ENCODE assay signal across 8 mouse cellular contexts in genomic region chr17:29263840-29264633, GRCm38 (mm10). TPM values are rescaled to one million over a fixed set of nuclear protein-coding genes. Genes with fewer than 3 reads are reported as not detected.
DNase-seq lines count a peak whose midpoint lies in the region; ATAC-seq lines count a peak whose summit lies in the region.

Ppil1 (minus strand) TSS chr17:29264186.

- no peaks in the 10 kb centered on the region for H3K9me3 ChIP-seq in heart, embryonic 14.5 days (ENCODE audit: control insufficient read depth, low read length)
- H3K9me3 ChIP-seq in liver, embryonic 15.5 days (replicated peaks): no peaks in the 10 kb centered on the region
- H3K9me3 ChIP-seq in neural tube, embryonic 12.5 days: no peaks in the 10 kb centered on the region

- H3K27me3 ChIP-seq in heart, embryonic 14.5 days (ENCODE audit: control insufficient read depth, insufficient read depth, low read length): no peaks in the 10 kb centered on the region
- no peaks in the 10 kb centered on the region for H3K27me3 ChIP-seq in liver, embryonic 15.5 days
- no peaks in the 10 kb centered on the region for H3K27me3 ChIP-seq in neural tube, embryonic 12.5 days (replicated peaks)

- H3K4me1 ChIP-seq in brown adipose tissue, adult 24 weeks (ENCODE audit: control insufficient read depth, insufficient read depth, insufficient read length, low read length): peaks cover 3% of the 10 kb centered on the region; the same call in 1 of the 2 replicates
- peaks cover 8 to 28% of the 10 kb centered on the region in 2 experiments; a peak in 3 of 4 replicates for H3K4me1 ChIP-seq in heart, embryonic 14.5 days (ENCODE audit: control insufficient read depth in 2 of 2, insufficient read depth in 2 of 2, low read length in 2 of 2)
- peaks cover 71% of the 10 kb centered on the region for H3K4me1 ChIP-seq in liver, embryonic 15.5 days (replicated peaks)
- peaks cover 26% of the 10 kb centered on the region for H3K4me1 ChIP-seq in neural tube, embryonic 12.5 days

- H3K9ac ChIP-seq in heart, embryonic 14.5 days (ENCODE audit: low read length): peak within 1 kb of the TSS; percentile 85
- peak within 1 kb of the TSS; percentile 93 for H3K9ac ChIP-seq in liver, embryonic 15.5 days
- H3K9ac ChIP-seq in neural tube, embryonic 12.5 days: peak within 1 kb of the TSS; percentile 60

- 7% methylated on average over 38 of the region's 38 CpGs for WGBS in heart, embryonic 14.5 days
- 6% methylated on average over 38 of the region's 38 CpGs for WGBS in liver, embryonic 15.5 days (ENCODE audit: insufficient replicate concordance)
- WGBS in neural tube, embryonic 12.5 days: 8% methylated on average over 38 of the region's 38 CpGs

- ATAC-seq in heart, embryonic 14.5 days (ENCODE audit: insufficient number of reproducible peaks, insufficient read depth, low FRiP score, low read depth): peak; percentile 54; the same call in 1 of the 2 replicates
- ATAC-seq in liver, embryonic 15.5 days (ENCODE audit: insufficient read depth): peak; percentile 56
- peak; percentile 37; the same call in 1 of the 2 replicates for ATAC-seq in neural tube, embryonic 12.5 days (ENCODE audit: low FRiP score, low read depth)

- DNase-seq in CD8-positive naive resting alpha-beta T cell, adult 2 months (ENCODE audit: low read depth in 2 of 2, low spot score in 2 of 2): peak; percentile 70 to 83
- DNase-seq in fibroblast of lung, adult 2 months (ENCODE audit: low read depth): peak; percentile 48
- DNase-seq in kidney, postnatal 14 days: peak; percentile 88
- DNase-seq in telencephalon, adult 2 months (ENCODE audit: low read depth, low spot score): peak; percentile 64

- peak within 1 kb of the TSS; percentile 94 for H3K27ac ChIP-seq in brown adipose tissue, adult 24 weeks (replicated peaks; ENCODE audit: low read depth, low read length)
- H3K27ac ChIP-seq in heart, embryonic 14.5 days (replicated peaks in 1 of 2; ENCODE audit: control insufficient read depth in 1 of 2, insufficient read depth in 1 of 2, low read depth in 2 of 2, low read length in 2 of 2): peak within 1 kb of the TSS; percentile 98 to 99
- peak within 1 kb of the TSS; percentile 97 for H3K27ac ChIP-seq in liver, embryonic 15.5 days (replicated peaks)
- peak within 1 kb of the TSS; percentile 82 for H3K27ac ChIP-seq in neural tube, embryonic 12.5 days

- peak within 1 kb of the TSS; percentile 85 for H3K4me3 ChIP-seq in brown adipose tissue, adult 24 weeks (ENCODE audit: insufficient read depth, low read depth, low read length)
- peak within 1 kb of the TSS; percentile 72 to 81 for H3K4me3 ChIP-seq in heart, embryonic 14.5 days (ENCODE audit: control insufficient read depth in 1 of 2, insufficient read depth in 1 of 2, low read depth in 1 of 2, low read length in 2 of 2)
- H3K4me3 ChIP-seq in liver, embryonic 15.5 days (replicated peaks): peak within 1 kb of the TSS; percentile 96
- peak within 1 kb of the TSS; percentile 86 for H3K4me3 ChIP-seq in neural tube, embryonic 12.5 days

- peak within 1 kb of the TSS; percentile 71 for H3K4me2 ChIP-seq in heart, embryonic 14.5 days (ENCODE audit: low read length)
- peak within 1 kb of the TSS; percentile 82 for H3K4me2 ChIP-seq in liver, embryonic 15.5 days
- peak within 1 kb of the TSS; percentile 64 for H3K4me2 ChIP-seq in neural tube, embryonic 12.5 days (replicated peaks)

- peaks cover 20% of the 10 kb centered on the region for H3K36me3 ChIP-seq in heart, embryonic 14.5 days (ENCODE audit: control insufficient read depth, insufficient read depth, low read length)
- H3K36me3 ChIP-seq in liver, embryonic 15.5 days (replicated peaks): peaks cover 33% of the 10 kb centered on the region
- peaks cover 19% of the 10 kb centered on the region for H3K36me3 ChIP-seq in neural tube, embryonic 12.5 days

RNA-seq across cellular contexts. Expression of gene Ppil1, which starts in this region (rescaled TPM):
- polyA plus RNA-seq in brown adipose tissue, adult 24 weeks (2012; ENCODE audit: insufficient read depth, insufficient read length, missing spikeins): 20.1 and 20.9 TPM in 2 replicates
- 98.2 and 106 TPM in 2 replicates for polyA plus RNA-seq in heart, embryonic 14.5 days (2014; fragmentation: Nextera tagmentation; extraction: Ambion mirVana)
- 86.2 and 92.9 TPM in 2 replicates for polyA plus RNA-seq in liver, embryonic 15.5 days (2015; fragmentation: Nextera tagmentation; extraction: Ambion mirVana)
- 117 and 125 TPM in 2 replicates for polyA plus RNA-seq in neural tube, embryonic 12.5 days (2016; fragmentation: Nextera tagmentation; extraction: Ambion mirVana)

Comparison
In these comparisons a context has a peak if more than half of its experiments do, and no peak if none do; other contexts are left out.
1. Peak in every context shown above with its lines: DNase-seq, ATAC-seq, H3K4me3 ChIP-seq and H3K27ac ChIP-seq.